Mouse (Mus musculus): ENCODE measurements around the gene Stkld1.

Gene Stkld1

DNA sequence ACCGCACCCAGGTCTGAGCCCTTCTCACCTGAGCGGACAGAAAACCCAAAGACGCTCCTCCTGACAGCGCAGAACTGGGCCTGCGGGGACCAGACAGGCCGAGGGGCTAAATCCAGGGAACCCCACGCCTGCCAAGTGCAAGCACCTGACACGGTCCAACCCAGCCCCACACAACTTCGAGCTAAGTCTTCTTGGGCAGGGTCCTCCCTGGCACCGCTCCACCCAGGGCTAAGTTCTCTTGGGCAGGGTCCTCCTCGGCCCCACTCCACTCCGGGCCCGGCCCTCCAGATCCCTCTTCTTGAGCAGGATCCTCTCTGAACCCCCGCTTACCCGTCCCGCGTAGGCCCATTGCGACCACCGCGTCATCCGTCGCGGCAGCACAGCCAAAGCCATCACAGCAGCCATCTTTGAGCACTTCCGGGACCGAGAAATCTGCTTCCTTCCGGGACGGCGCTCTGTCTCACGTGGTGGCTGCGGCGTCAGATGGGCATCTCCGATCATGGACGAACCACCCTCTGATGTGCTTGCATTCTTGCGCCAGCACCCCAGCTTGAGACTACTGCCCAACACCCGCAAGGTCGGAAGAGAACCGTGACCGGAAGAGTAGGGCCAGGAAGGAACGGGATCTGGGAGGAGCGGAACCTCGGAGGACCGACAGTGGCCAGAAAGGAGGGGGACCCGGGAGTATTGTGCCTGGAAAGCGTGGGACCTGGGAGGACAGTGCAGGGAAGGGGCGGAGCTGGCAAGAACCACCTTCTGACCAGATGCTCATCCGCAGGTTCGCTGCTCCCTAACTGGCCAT is 17.7 kb upstream of the Stkld1 start, which contains the start of the genes Surf2 and Surf1:
Gene Surf2 (plus strand): TSS at position 441 of the 802 bp plus-strand sequence.
Gene Surf1 (minus strand): TSS at position 604 of the 802 bp plus-strand sequence.
- peak; percentile 76 for DNase-seq (ENCODE audit: low spot score)

DNA sequence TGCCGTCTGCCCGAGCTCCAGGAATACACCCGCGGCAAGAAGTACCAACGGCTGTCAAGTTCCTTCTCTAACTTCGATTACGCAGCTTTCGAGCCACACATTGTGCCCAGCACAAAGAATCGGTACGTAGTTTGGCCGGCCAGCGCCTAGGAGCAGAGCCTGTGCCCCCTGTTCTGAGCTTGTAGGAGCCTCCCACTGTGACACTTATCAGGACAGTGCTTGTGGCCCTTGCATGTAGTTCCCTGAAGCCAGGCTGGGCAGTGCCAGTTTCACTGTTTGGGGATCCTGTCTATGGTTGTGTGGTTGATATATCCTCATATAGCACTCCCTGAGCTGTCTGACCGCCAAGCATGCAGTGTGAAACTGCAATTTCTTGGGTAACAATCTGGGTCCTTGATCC is 17.1 kb upstream of the Stkld1 start:
- DNase-seq (ENCODE audit: low spot score) = no peak

DNA sequence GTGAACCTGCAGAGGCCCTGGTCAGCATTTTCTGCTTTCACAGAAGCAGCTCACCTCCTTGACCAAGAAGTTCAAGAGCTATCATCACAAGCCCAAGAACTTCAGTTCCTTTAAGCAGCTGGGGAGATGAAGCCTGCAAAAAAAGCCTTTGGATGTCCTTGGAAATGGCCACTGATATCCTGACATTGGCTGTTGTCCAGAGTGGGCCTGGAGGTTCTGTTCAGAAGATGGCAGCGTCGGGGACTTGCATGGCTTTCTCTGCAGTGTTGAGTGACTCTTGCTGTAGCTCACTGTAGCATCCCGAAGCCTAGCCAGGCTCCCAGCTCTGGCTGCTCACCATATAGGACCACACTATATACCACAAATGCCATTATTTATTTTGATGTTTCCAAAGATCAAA is 14.2 kb upstream of the Stkld1 start:
- DNase-seq (ENCODE audit: low spot score) = no peak

GRCm38 (mm10) chr2:26920190-26920855 is 13.5 kb upstream of the Stkld1 start:
- DNase-seq (ENCODE audit: low spot score) = no peak

GRCm38 (mm10) chr2:26921784-26922183 is 12.1 kb upstream of the Stkld1 start:
- peak; percentile 32 for DNase-seq (ENCODE audit: low spot score)

DNA sequence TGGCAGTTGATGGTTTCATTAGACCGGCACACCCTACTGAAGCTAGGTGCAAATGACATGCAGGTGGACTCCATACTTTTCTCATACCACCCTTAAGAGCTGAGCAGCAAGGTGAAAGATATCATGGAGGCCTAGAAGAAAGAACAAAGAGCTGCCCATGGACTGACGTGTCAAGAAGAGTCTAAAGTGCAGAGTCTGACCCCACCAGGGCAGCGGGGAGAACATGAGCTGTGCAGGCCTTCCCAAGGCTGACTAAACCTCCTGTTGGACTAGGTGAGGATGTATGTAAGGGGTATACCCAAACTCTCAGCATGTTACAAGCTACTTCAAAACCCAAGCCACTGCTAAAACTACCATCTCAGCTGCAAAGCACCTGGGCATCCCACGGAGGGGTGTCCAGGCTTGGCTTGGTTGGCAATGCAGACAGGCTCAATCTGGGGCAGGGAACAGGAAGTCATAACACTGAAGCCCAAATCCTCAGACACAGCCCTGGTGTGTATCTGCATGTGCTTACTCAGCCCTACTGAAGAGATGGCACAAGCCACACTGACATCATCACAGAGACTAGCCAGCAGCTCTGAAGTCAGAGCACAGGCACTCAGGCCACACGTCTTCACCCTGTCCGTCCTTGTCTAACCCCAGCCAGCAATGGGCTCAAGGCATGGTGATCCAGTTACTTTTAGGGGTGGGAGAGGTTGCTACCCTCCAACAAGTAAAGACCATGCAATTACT is 5.9 kb upstream of the Stkld1 start:
- no peak for DNase-seq (ENCODE audit: low spot score)

DNA sequence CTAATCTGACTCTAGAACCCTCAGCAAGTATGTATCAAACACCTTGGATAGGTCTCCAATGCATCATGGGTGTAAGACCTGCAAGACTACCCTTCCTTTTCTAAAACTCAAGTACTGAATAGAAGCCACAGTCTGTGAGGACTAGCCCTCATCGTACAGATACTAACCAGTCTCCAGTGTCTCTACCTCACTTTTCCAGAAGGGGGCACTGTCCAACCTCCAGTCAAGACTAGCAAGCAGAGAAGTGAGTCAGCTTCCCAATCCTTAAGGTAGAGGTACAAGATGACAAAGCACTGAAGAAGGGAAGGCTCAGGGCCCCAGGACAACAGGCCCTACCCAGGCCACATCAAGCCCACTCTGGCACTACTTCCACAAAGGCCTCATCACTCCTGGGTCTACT is 3.5 kb upstream of the Stkld1 start:
- peak; percentile 76 for DNase-seq (ENCODE audit: low spot score)

DNA sequence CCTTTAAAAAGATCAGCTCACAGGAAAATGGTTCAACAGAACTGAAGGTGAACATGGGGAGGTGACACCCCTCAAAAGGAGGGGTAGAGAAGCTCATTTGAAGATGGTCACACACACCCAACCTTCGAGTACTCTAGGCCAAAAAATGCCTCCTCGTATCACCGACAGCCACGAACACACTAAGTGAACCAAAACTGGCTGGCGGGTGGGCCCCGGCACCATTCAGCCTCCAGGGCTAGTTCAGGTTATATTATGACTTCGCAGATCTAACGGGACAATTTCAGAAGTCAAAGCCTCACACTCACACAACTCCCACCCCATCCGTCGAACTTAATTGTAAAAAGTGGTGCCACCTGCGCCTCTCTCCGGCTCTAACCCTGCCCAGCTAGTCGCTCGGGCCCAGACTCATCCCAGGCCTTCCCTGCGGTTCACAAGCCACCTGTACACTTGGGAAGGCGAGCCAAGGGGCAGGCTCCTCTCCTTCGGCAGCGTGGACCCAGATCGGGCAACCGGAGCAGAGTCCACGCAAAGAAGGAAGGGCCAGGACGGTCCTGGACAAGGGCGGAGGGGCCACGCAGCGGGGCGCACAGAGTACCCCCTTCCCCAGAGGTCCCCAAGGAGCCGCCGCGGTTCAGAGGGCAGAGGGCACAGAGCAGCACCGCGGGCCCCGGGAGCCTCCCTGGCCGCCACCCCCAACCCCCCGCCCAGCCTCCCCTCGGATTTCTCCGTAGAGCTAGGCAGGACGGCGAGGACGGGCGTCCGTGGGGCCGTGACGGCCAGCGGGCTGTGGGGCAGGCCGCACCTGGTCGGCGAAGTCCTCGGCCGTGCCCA is 1.2 kb upstream of the Stkld1 start:
- DNase-seq (ENCODE audit: low spot score) = peak; percentile 29

GRCm38 (mm10) chr2:26935286-26935685 is 1.4 kb downstream of the Stkld1 start:
- no peak for DNase-seq (ENCODE audit: low spot score)

- no peak for DNase-seq (ENCODE audit: low spot score)
These were observed 2.6 kb downstream of the Stkld1 start for GRCm38 (mm10) chr2:26936425-26936824.

- DNase-seq (ENCODE audit: low spot score) = peak; percentile 22
These were observed 7.7 kb downstream of the Stkld1 start for GRCm38 (mm10) chr2:26941539-26941938.

GRCm38 (mm10) chr2:26943253-26943652 is 9.4 kb downstream of the Stkld1 start:
- no peak for DNase-seq (ENCODE audit: low spot score)

- no peak for DNase-seq (ENCODE audit: low spot score)
These were observed 16.6 kb downstream of the Stkld1 start for GRCm38 (mm10) chr2:26950411-26950810.

DNA sequence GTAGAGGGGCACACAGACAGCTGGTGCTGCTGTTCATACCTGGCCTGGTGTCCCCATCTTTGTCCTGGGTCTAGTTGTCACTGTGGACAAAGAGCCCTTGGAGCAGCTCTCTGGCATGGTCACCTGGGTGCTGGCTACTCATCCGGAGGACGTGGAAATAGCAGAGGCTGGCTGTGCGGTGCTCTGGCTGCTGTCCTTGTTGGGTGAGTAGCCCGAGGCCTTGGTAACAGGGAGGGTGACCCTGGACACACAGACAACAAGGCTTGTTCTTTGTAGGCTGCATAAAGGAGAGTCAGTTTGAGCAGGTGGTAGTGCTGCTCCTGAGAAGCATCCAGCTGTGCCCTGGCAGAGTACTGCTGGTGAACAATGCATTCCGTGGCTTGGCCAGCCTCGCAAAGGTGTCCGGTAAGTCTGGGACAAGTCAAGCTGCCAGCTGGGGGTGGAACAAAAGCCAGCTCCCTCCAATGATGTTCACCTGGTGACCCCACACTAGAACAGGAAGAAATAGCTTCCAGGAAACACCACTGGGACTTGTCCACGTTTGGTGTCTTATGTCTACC is 17.6 kb downstream of the Stkld1 start:
- no peak for DNase-seq (ENCODE audit: low spot score)

GRCm38 (mm10) chr2:26952193-26952592 is 18.3 kb downstream of the Stkld1 start:
- no peak for DNase-seq (ENCODE audit: low spot score)

GRCm38 (mm10) chr2:26952866-26953265 is 19.0 kb downstream of the Stkld1 start:
- no peak for DNase-seq (ENCODE audit: low spot score)

- DNase-seq (ENCODE audit: low spot score) = no peak
These were observed 21.0 kb downstream of the Stkld1 start for GRCm38 (mm10) chr2:26954735-26955395.

GRCm38 (mm10) chr2:26956811-26957487 is 23.1 kb downstream of the Stkld1 start:
- no peak for DNase-seq (ENCODE audit: low spot score)

DNA sequence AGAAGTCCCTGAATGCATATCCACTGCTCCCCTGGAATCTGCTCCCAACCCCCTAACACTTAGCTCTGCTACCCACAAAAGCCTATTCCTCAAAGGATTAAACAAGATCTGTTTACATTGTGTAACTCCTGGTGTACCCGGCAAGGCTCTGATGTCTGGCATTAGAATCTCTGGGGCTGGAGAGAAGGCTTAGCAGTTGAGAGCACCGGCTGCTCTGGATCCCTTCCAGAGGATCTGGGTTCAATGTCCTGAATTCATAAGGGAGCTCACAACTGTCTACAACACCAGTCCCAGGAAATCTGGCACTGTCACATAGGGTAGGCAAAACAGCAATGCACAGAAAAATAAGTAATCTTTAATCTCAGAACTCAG is 23.6 kb downstream of the Stkld1 start:
- no peak for DNase-seq (ENCODE audit: low spot score)

GRCm38 (mm10) chr2:26960756-26961155 is 26.9 kb downstream of the Stkld1 start:
- no peak for DNase-seq (ENCODE audit: low spot score)

Data from urinary bladder, postnatal 14 days (tissue).